Mouse (Mus musculus) urinary bladder, postnatal 25 days (tissue): ENCODE measurements around the gene Clca2.

ENCODE experiments used
- DNase-seq: peaks from one replicate; pipeline ENCODE4 v3.0.0; 2022; ENCODE audit warnings: low spot score

Gene Clca2

GRCm38 (mm10) chr3:145099291-145099690 is at the start of gene Clca2:
Gene Clca2, minus strand, starts transcription at chr3:145099443.
- DNase-seq: no peak

- no peak for DNase-seq
Observed at GRCm38 (mm10) chr3:145147952-145148351, 48.7 kb upstream of the Clca2 start.

GRCm38 (mm10) chr3:145147483-145147882 is 48.2 kb upstream of the Clca2 start:
- DNase-seq: no peak

GRCm38 (mm10) chr3:145146871-145147270 is 47.6 kb upstream of the Clca2 start:
- no peak for DNase-seq

- no peak for DNase-seq
Observed at GRCm38 (mm10) chr3:145143856-145144255, 44.6 kb upstream of the Clca2 start.

- no peak for DNase-seq
Observed at GRCm38 (mm10) chr3:145142925-145143324, 43.7 kb upstream of the Clca2 start.

GRCm38 (mm10) chr3:145140236-145140635 is 41.0 kb upstream of the Clca2 start:
- DNase-seq: no peak

- DNase-seq: no peak
Observed at GRCm38 (mm10) chr3:145131210-145131868, 32.1 kb upstream of the Clca2 start.

GRCm38 (mm10) chr3:145129356-145129755 is 30.1 kb upstream of the Clca2 start:
- DNase-seq: no peak

- DNase-seq: no peak
Observed at GRCm38 (mm10) chr3:145126618-145127017, 27.4 kb upstream of the Clca2 start.

GRCm38 (mm10) chr3:145119425-145119824 is 20.2 kb upstream of the Clca2 start:
- no peak for DNase-seq

GRCm38 (mm10) chr3:145119002-145119358 is 19.7 kb upstream of the Clca2 start:
- no peak for DNase-seq

GRCm38 (mm10) chr3:145118254-145119001 is 19.2 kb upstream of the Clca2 start, which contains the start of gene Odf2l:
Gene Odf2l, plus strand, starts transcription at chr3:145118588.
- peak; percentile 95 for DNase-seq

- DNase-seq: no peak
Observed at GRCm38 (mm10) chr3:145117637-145118036, 18.4 kb upstream of the Clca2 start.

GRCm38 (mm10) chr3:145115169-145115568 is 15.9 kb upstream of the Clca2 start:
- no peak for DNase-seq

GRCm38 (mm10) chr3:145105773-145106504 is 6.7 kb upstream of the Clca2 start:
- no peak for DNase-seq

GRCm38 (mm10) chr3:145105076-145105772 is 6.0 kb upstream of the Clca2 start:
- no peak for DNase-seq

GRCm38 (mm10) chr3:145103770-145104169 is 4.5 kb upstream of the Clca2 start:
- no peak for DNase-seq

GRCm38 (mm10) chr3:145103321-145103720 is 4.1 kb upstream of the Clca2 start:
- DNase-seq: no peak

- no peak for DNase-seq
Observed at GRCm38 (mm10) chr3:145101891-145102555, 2.8 kb upstream of the Clca2 start.

- no peak for DNase-seq
Observed at GRCm38 (mm10) chr3:145087857-145088598, 11.2 kb downstream of the Clca2 start.
